Mouse (Mus musculus) gastrocnemius, adult 2 months (tissue): ENCODE data around the gene Nt5e. TPM values are rescaled to one million over a fixed set of nuclear protein-coding genes. Genes with fewer than 3 reads are reported as not detected.
"Not testable (repeated sequence)": the region's sequence is repeated elsewhere in the genome, so short reads cannot be mapped to it uniquely, and the experiment has no call there.

ENCODE experiments used
- DNase-seq: peaks from one replicate; pipeline ENCODE4 v3.0.0; 2022
- H3K27ac ChIP-seq: fragments of 200-600 bp; 2 replicates; pipeline ENCODE4 v1.8.1; 2022; ENCODE audit warnings: mild to moderate bottlenecking
- H3K4me3 ChIP-seq: fragments of 200-600 bp; 2 replicates; pipeline ENCODE4 v1.8.1; 2022; ENCODE audit warnings: mild to moderate bottlenecking, moderate library complexity
- CTCF ChIP-seq: fragments of 200-600 bp; IDR thresholded peaks from 2 replicates; pipeline ENCODE4 v1.8.1; 2022; ENCODE audit warnings: antibody characterized with exemption, mild to moderate bottlenecking, moderate library complexity
- intact Hi-C: fragments of 180-260 bp; cut with DNase I; formaldehyde crosslinking; loops from one replicate; pipeline ENCODE4 v1.15.1; 2025
- long read RNA-seq, 2 experiments: library from polyadenylated mRNA; stranded (forward); transcript quantifications; one replicate each; pipeline ENCODE4 v2.0.0; 2021
- total RNA-seq, 2 experiments: library from RNA; stranded (reverse); gene quantifications; 2 replicates each; pipeline ENCODE4 v1.2.3; 2021

Nt5e gene
- total RNA-seq, result 1 to 10 TPM; 2.2 to 2.5 TPM
- long read RNA-seq, experiment 1, transcript Nt5e-201 (9 exons, 3,995 nt), result major isoform, 5 of 5 reads
- long read RNA-seq, experiment 1, partial matches to known transcripts, result 0 of 5 reads
- long read RNA-seq, experiment 1, other reads (novel, unspliced or antisense), result 0 of 5 reads
- long read RNA-seq, experiment 2, partial matches to known transcripts, result 0 of 3 reads
- long read RNA-seq, experiment 2, other reads (novel, unspliced or antisense), result 0 of 3 reads

- peak within 1 kb of the TSS; percentile 82 for H3K4me3 ChIP-seq
- no peak; the same call in 1 of the 2 replicates for TF ChIP-seq CTCF
- peak within 1 kb of the TSS; percentile 90 for H3K27ac ChIP-seq
- DNase-seq, result peak; percentile 92
- intact Hi-C loops, result loop anchor here (2.0 to 5.0 kb wide), 2 partner anchors 45 to 68 kb away; no protein-coding TSS in a partner anchor
Measured at GRCm38 (mm10) chr9:88326930-88327901, at the start of gene Nt5e. Gene Nt5e (plus strand): TSS chr9:88327197.

- no peak for DNase-seq
- intact Hi-C loops, result no loop called here
- TF ChIP-seq CTCF, result no peak
- Histone ChIP-seq H3K27ac (no peak overlapping the region), H3K4me3 (no peak overlapping the region)
Measured at GRCm38 (mm10) chr9:88277588-88277987, 49.4 kb upstream of the Nt5e start.

- no peak overlapping the region for H3K27ac ChIP-seq
- DNase-seq, result no peak
- no peak overlapping the region for H3K4me3 ChIP-seq
- intact Hi-C loops, result no loop called here
- no peak for TF ChIP-seq CTCF
Measured at GRCm38 (mm10) chr9:88279728-88280127, 47.3 kb upstream of the Nt5e start.

GRCm38 (mm10) chr9:88289568-88290168, 37.3 kb upstream of the Nt5e start:
- no peak for TF ChIP-seq CTCF
- no peak overlapping the region for H3K27ac ChIP-seq
- DNase-seq, result no peak
- intact Hi-C loops, result loop anchor here (2.0 kb wide), 1 partner anchor 55 kb away; no protein-coding TSS in a partner anchor
- no peak overlapping the region for H3K4me3 ChIP-seq

- TF ChIP-seq CTCF, result no peak
- Histone ChIP-seq H3K27ac (no peak overlapping the region), H3K4me3 (no peak overlapping the region)
- intact Hi-C loops, result no loop called here
- no peak for DNase-seq
Measured at GRCm38 (mm10) chr9:88292836-88293370, 34.1 kb upstream of the Nt5e start.

- TF ChIP-seq CTCF, result no peak
- Histone ChIP-seq H3K27ac (no peak overlapping the region), H3K4me3 (no peak overlapping the region)
- DNase-seq, result peak; percentile 63
- intact Hi-C loops, result no loop called here
Measured at GRCm38 (mm10) chr9:88295798-88296197, 31.2 kb upstream of the Nt5e start.

GRCm38 (mm10) chr9:88296321-88296720, 30.7 kb upstream of the Nt5e start:
- TF ChIP-seq CTCF, result no peak
- Histone ChIP-seq H3K27ac (no peak overlapping the region), H3K4me3 (no peak overlapping the region)
- DNase-seq, result no peak
- intact Hi-C loops, result no loop called here

GRCm38 (mm10) chr9:88297244-88297643, 29.8 kb upstream of the Nt5e start:
- H3K4me3 ChIP-seq, H3K27ac ChIP-seq, intact Hi-C loops, DNase-seq: not testable (repeated sequence)

- DNase-seq, result no peak
- no peak overlapping the region for H3K27ac ChIP-seq
- intact Hi-C loops, result no loop called here
- TF ChIP-seq CTCF, result no peak
- no peak overlapping the region for H3K4me3 ChIP-seq
Measured at GRCm38 (mm10) chr9:88297871-88298658, 28.9 kb upstream of the Nt5e start.

GRCm38 (mm10) chr9:88307019-88307618, 19.9 kb upstream of the Nt5e start:
- intact Hi-C loops, result no loop called here
- no peak for TF ChIP-seq CTCF

GRCm38 (mm10) chr9:88309127-88309526, 17.9 kb upstream of the Nt5e start:
- no peak overlapping the region for H3K4me3 ChIP-seq
- intact Hi-C loops, result no loop called here
- TF ChIP-seq CTCF, result no peak
- H3K27ac ChIP-seq, result no peak overlapping the region
- no peak for DNase-seq

More at GRCm38 (mm10) chr9:88307019-88307618, 19.9 kb upstream of the Nt5e start:
- no peak for DNase-seq
- Histone ChIP-seq H3K27ac (no peak overlapping the region), H3K4me3 (no peak overlapping the region)
